21 mouse cellular contexts compared by ENCODE assay signal in the genomic region with DNA sequence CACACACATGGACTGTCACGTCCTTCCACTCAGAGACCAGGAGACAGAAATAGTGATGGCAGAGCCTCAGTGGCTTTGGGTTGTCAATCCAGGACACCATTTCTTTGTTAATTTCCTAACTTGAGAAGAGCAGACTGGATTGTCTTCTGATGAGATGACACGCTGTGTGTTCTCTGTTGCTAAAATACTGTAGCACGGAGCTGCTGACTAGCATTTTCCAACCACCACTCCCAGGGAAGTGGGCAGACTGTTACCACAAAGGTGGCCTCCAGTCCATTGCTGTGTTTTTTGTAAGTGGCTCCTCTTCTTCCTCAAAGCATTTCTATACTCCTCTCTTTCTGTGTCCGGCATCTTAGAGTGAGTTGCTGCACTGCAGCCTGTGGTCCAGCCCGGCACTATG. TPM values are rescaled to one million over a fixed set of nuclear protein-coding genes. Genes with fewer than 3 reads are reported as not detected.
DNase-seq lines count a peak whose midpoint lies in the region; ATAC-seq and TF ChIP-seq lines count a peak whose summit lies in the region.
"Had no signal": no experiment of that assay in that cellular context is flagged by ENCODE, and none has a peak within 500 bp of the region (broad histone marks: within the 10 kb centered on the region; RNA-seq: fewer than 3 reads in every experiment).

No protein-coding gene starts in this region.

- no peak overlapping the region for H3K4me2 ChIP-seq in midbrain, embryonic 11.5 days
- H3K4me2 ChIP-seq: embryonic facial prominence, embryonic 13.5 days; hindbrain, embryonic 14.5 days; liver, embryonic 15.5 days; midbrain, embryonic 15.5 days had no signal

- H3K27me3 ChIP-seq in spleen, adult 2 months (ENCODE audit: control insufficient read depth, insufficient read depth, low read length), result no peaks in the 10 kb centered on the region
- no peaks in the 10 kb centered on the region for H3K27me3 ChIP-seq in midbrain, embryonic 11.5 days (ENCODE audit: control insufficient read depth, insufficient read depth, low read length)
- H3K27me3 ChIP-seq: embryonic facial prominence, embryonic 13.5 days; liver, embryonic 15.5 days; midbrain, embryonic 15.5 days had no signal

- no peak for DNase-seq in spleen, adult 2 months (ENCODE audit: low read depth in 1 of 2, low spot score in 2 of 2)
- no peak for DNase-seq in spleen, postnatal 36 days (ENCODE audit: low spot score in 2 of 2)
- no peak for DNase-seq in cerebellum, adult 11 months
- no peak for DNase-seq in gastrocnemius, postnatal 10 days
- DNase-seq in midbrain, embryonic 11.5 days (ENCODE audit: low spot score, missing footprints), result no peak
- DNase-seq: adrenal gland, postnatal 14 days; cerebellum, adult 2 months; kidney, adult 11 months; lung, postnatal 4 days; right cerebral cortex, adult 18-20 months; spleen, adult 18-20 months had no signal

- H3K4me1 ChIP-seq in spleen, adult 2 months (ENCODE audit: control insufficient read depth, insufficient read depth, insufficient read length), result peaks cover 43% of the 10 kb centered on the region
- peaks cover 63% of the 10 kb centered on the region for H3K4me1 ChIP-seq in bone marrow macrophage, adult 2 months (ENCODE audit: control insufficient read depth, insufficient read depth, low read length)
- peaks cover 2% of the 10 kb centered on the region for H3K4me1 ChIP-seq in midbrain, embryonic 11.5 days (ENCODE audit: control insufficient read depth, insufficient read depth, low read length)
- H3K4me1 ChIP-seq: midbrain, embryonic 15.5 days had no signal

- no peaks in the 10 kb centered on the region for H3K9me3 ChIP-seq in midbrain, embryonic 11.5 days (ENCODE audit: control insufficient read depth, low read length)
- H3K9me3 ChIP-seq: embryonic facial prominence, embryonic 13.5 days; limb, embryonic 10.5 days; liver, embryonic 15.5 days; midbrain, embryonic 15.5 days had no signal

- H3K27ac ChIP-seq in spleen, adult 2 months (ENCODE audit: insufficient read depth, low read length), result peak overlapping the region; percentile 57
- peak overlapping the region; percentile 52 for H3K27ac ChIP-seq in bone marrow macrophage, adult 2 months (ENCODE audit: insufficient read depth, low read depth, low read length)
- peak overlapping the region; percentile 31 for H3K27ac ChIP-seq in macrophage
- H3K27ac ChIP-seq in midbrain, embryonic 11.5 days (ENCODE audit: low read depth, low read length), result no peak overlapping the region
- H3K27ac ChIP-seq: embryonic facial prominence, embryonic 13.5 days; hindbrain, embryonic 14.5 days; kidney, postnatal 0 days; limb, embryonic 10.5 days; liver, embryonic 15.5 days; midbrain, embryonic 15.5 days; stomach, postnatal 0 days had no signal

- H3K4me3 ChIP-seq in spleen, adult 2 months (ENCODE audit: extremely low read depth, insufficient read depth, insufficient read length), result no peak overlapping the region
- H3K4me3 ChIP-seq in bone marrow macrophage, adult 2 months (ENCODE audit: insufficient read depth, low read length), result peak overlapping the region; percentile 6; the same call in 1 of the 2 replicates
- H3K4me3 ChIP-seq in macrophage (ENCODE audit: inconsistent target), result no peak overlapping the region
- H3K4me3 ChIP-seq in midbrain, embryonic 11.5 days (ENCODE audit: low read depth, low read length), result no peak overlapping the region
- H3K4me3 ChIP-seq: embryonic facial prominence, embryonic 13.5 days; limb, embryonic 10.5 days; liver, embryonic 15.5 days; midbrain, embryonic 15.5 days had no signal

- TF ChIP-seq CTCF in spleen, adult 2 months (IDR thresholded peaks at IDR 0.05; ENCODE audit: extremely low read depth, insufficient read depth, insufficient read length, insufficient replicate concordance), result no peak
- no peak for TF ChIP-seq CTCF in bone marrow macrophage, adult 2 months (IDR thresholded peaks at IDR 0.05; ENCODE audit: low read depth, low read length)

- no peak for TF ChIP-seq POLR2A in spleen, adult 2 months (IDR thresholded peaks at IDR 0.05; ENCODE audit: low read depth, low read length)
- no peak for TF ChIP-seq POLR2A in bone marrow macrophage, adult 2 months (IDR thresholded peaks at IDR 0.05; ENCODE audit: borderline replicate concordance, low read depth, low read length)

- no peak for ATAC-seq in midbrain, embryonic 11.5 days (ENCODE audit: low FRiP score)
- ATAC-seq: midbrain, embryonic 15.5 days had no signal

- no peak overlapping the region for H3K9ac ChIP-seq in midbrain, embryonic 11.5 days (ENCODE audit: low read length)
- H3K9ac ChIP-seq: embryonic facial prominence, embryonic 13.5 days; hindbrain, embryonic 14.5 days; liver, embryonic 15.5 days; midbrain, embryonic 15.5 days had no signal

- 45% methylated on average over 5 of the region's 5 CpGs for WGBS in spleen, adult 2 months
- WGBS in macrophage (ENCODE audit: missing documents), result 51% methylated on average over 5 of the region's 5 CpGs
- 91% methylated on average over 5 of the region's 5 CpGs for WGBS in midbrain, embryonic 11.5 days

- peaks cover 100% of the 10 kb centered on the region for H3K79me2 ChIP-seq in macrophage (ENCODE audit: inconsistent target)

- no peaks in the 10 kb centered on the region for H3K36me3 ChIP-seq in spleen, adult 2 months (ENCODE audit: control insufficient read depth, insufficient read depth, low read length)
- no peaks in the 10 kb centered on the region for H3K36me3 ChIP-seq in macrophage (ENCODE audit: inconsistent target)
- no peaks in the 10 kb centered on the region for H3K36me3 ChIP-seq in midbrain, embryonic 11.5 days (ENCODE audit: control insufficient read depth, insufficient read depth, low read length)
- H3K36me3 ChIP-seq: embryonic facial prominence, embryonic 13.5 days; limb, embryonic 10.5 days; liver, embryonic 15.5 days; midbrain, embryonic 15.5 days had no signal

RNA-seq across cellular contexts. Expression of gene Pip4k2a, which starts 39.4 kb away (rescaled TPM):
- 21.4 and 21.8 TPM in 2 replicates for polyA plus RNA-seq in spleen, adult 2 months (2012; rRNA removed)
- polyA plus RNA-seq in bone marrow macrophage, adult 2 months (2012; ENCODE audit: insufficient read depth, insufficient read length, missing spikeins), result 165 and 187 TPM in 2 replicates
- 10 to 100 TPM; 27.1 to 84.6 (median 64.4) TPM for total RNA-seq in macrophage (2018; cell fraction: chromatin; rRNA removed)
- 100 to 1,000 TPM in 11 of 26 experiments, 10 to 100 TPM in 15; 63.7 to 127 (median 98.6) TPM for total RNA-seq in macrophage (2018; cell fraction: cytosol; rRNA removed)
- total RNA-seq in macrophage (2018; cell fraction: nucleus; rRNA removed), result 100 to 1,000 TPM in 1 of 26 experiments, 10 to 100 TPM in 25; 28.8 to 104 (median 69.2) TPM
- polyA plus RNA-seq in macrophage (2018), result 78.0 to 163 TPM (median 96.3 TPM) in 3 replicates
- 10 to 100 TPM; 13.6 to 13.8 TPM for total RNA-seq in gastrocnemius, postnatal 10 days (2021)
- polyA plus RNA-seq in midbrain, embryonic 11.5 days (2014; fragmentation: Nextera tagmentation; extraction: Ambion mirVana), result 9.7 and 11.5 TPM in 2 replicates

RNA-seq across cellular contexts. Expression of gene 4930426L09Rik, which starts 39.6 kb away (rescaled TPM):
- 0.69 and 1.2 TPM in 2 replicates for polyA plus RNA-seq in spleen, adult 2 months (2012; rRNA removed)
- polyA plus RNA-seq in bone marrow macrophage, adult 2 months (2012; ENCODE audit: insufficient read depth, insufficient read length, missing spikeins), result 1.8 and 2.0 TPM in 2 replicates
- total RNA-seq in macrophage (2018; cell fraction: chromatin; rRNA removed), result 1 to 10 TPM in 17 of 26 experiments, under 1 TPM in 3, not detected in 6; 0.61 to 4.6 (median 1.7) TPM
- 1 to 10 TPM in 8 of 26 experiments, under 1 TPM in 18; 0.22 to 2.3 (median 0.60) TPM for total RNA-seq in macrophage (2018; cell fraction: cytosol; rRNA removed)
- 1 to 10 TPM in 17 of 26 experiments, under 1 TPM in 7, not detected in 2; 0.49 to 9.2 (median 2.4) TPM for total RNA-seq in macrophage (2018; cell fraction: nucleus; rRNA removed)
- 0.52 to 0.92 TPM (median 0.66 TPM) in 3 replicates for polyA plus RNA-seq in macrophage (2018)
- total RNA-seq in gastrocnemius, postnatal 10 days (2021), result under 1 TPM; 0.21 to 0.36 TPM
- 0.29 and 0.38 TPM in 2 replicates for polyA plus RNA-seq in midbrain, embryonic 11.5 days (2014; fragmentation: Nextera tagmentation; extraction: Ambion mirVana)
- total RNA-seq: gastrocnemius, adult 8-10 months had no signal
